Mouse (Mus musculus) adrenal gland, adult 2 months (tissue): Measurements from ENCODE around the gene Ccdc51. TPM values are rescaled to one million over a fixed set of nuclear protein-coding genes. Genes with fewer than 3 reads are reported as not detected.

Experiments used
- DNase-seq: peaks from one replicate; pipeline ENCODE4 v3.0.0; 2021
- polyA plus RNA-seq: library from polyadenylated mRNA; depleted of rRNA; stranded (reverse); fragments of >200 nt; gene quantifications from 2 replicates; pipeline ENCODE4 v1.2.3, GENCODE M21; 2012
- total RNA-seq, 2 experiments: library from RNA; stranded (reverse); gene quantifications; 2 replicates each; pipeline ENCODE4 v1.2.3; 2021

Ccdc51 gene
- total and polyA plus RNA-seq, 3 experiments: 9.2 to 18.9 (median 12.6) TPM

GRCm38 (mm10) chr9:109096856-109097255, 14.6 kb downstream of the Ccdc51 start:
- DNase-seq: peak; percentile 60

- DNase-seq: peak; percentile 40
These were observed 15.0 kb downstream of the Ccdc51 start for GRCm38 (mm10) chr9:109097291-109097690.

- DNase-seq: peak; percentile 86
These were observed 15.5 kb downstream of the Ccdc51 start for GRCm38 (mm10) chr9:109097831-109098230.

GRCm38 (mm10) chr9:109098366-109098765, 16.1 kb downstream of the Ccdc51 start:
- no peak for DNase-seq

GRCm38 (mm10) chr9:109098969-109099368, 16.7 kb downstream of the Ccdc51 start:
- peak; percentile 87 for DNase-seq

- DNase-seq: no peak
These were observed 18.1 kb downstream of the Ccdc51 start for GRCm38 (mm10) chr9:109100307-109100928.

- peak; percentile 59 for DNase-seq
These were observed 19.7 kb downstream of the Ccdc51 start for GRCm38 (mm10) chr9:109101933-109102445.

- peak; percentile 65 for DNase-seq
These were observed 20.2 kb downstream of the Ccdc51 start for GRCm38 (mm10) chr9:109102541-109102940.

GRCm38 (mm10) chr9:109103250-109103649, 21.0 kb downstream of the Ccdc51 start:
- DNase-seq: peak; percentile 96

- DNase-seq: peak; percentile 70
These were observed 21.8 kb downstream of the Ccdc51 start for GRCm38 (mm10) chr9:109104083-109104482.

- peak; percentile 87 for DNase-seq
These were observed 22.7 kb downstream of the Ccdc51 start for GRCm38 (mm10) chr9:109105011-109105410.

GRCm38 (mm10) chr9:109105648-109106047, 23.4 kb downstream of the Ccdc51 start:
- DNase-seq: no peak

- DNase-seq: no peak
These were observed 25.0 kb downstream of the Ccdc51 start for GRCm38 (mm10) chr9:109107341-109107740.

GRCm38 (mm10) chr9:109110240-109110639, 27.9 kb downstream of the Ccdc51 start:
- DNase-seq: no peak

GRCm38 (mm10) chr9:109111101-109111500, 28.8 kb downstream of the Ccdc51 start:
- DNase-seq: peak; percentile 1

GRCm38 (mm10) chr9:109111591-109111990, 29.3 kb downstream of the Ccdc51 start:
- peak; percentile 1 for DNase-seq

GRCm38 (mm10) chr9:109113331-109113730, 31.0 kb downstream of the Ccdc51 start:
- peak; percentile 3 for DNase-seq

GRCm38 (mm10) chr9:109114276-109114675, 32.0 kb downstream of the Ccdc51 start:
- no peak for DNase-seq

- peak; percentile 10 for DNase-seq
These were observed 32.6 kb downstream of the Ccdc51 start for GRCm38 (mm10) chr9:109114871-109115270.

- peak; percentile 88 for DNase-seq
These were observed 33.9 kb downstream of the Ccdc51 start for GRCm38 (mm10) chr9:109116205-109116604.

- DNase-seq: no peak
These were observed 35.8 kb downstream of the Ccdc51 start for GRCm38 (mm10) chr9:109118106-109118505.

- no peak for DNase-seq
These were observed 37.3 kb downstream of the Ccdc51 start for GRCm38 (mm10) chr9:109119571-109119970.

- DNase-seq: peak; percentile 0
These were observed 38.7 kb downstream of the Ccdc51 start for GRCm38 (mm10) chr9:109120956-109121355.

- no peak for DNase-seq
These were observed 40.3 kb downstream of the Ccdc51 start for GRCm38 (mm10) chr9:109122553-109123085.
